Mouse (Mus musculus): ENCODE data around the gene Shcbp1l.

DNA sequence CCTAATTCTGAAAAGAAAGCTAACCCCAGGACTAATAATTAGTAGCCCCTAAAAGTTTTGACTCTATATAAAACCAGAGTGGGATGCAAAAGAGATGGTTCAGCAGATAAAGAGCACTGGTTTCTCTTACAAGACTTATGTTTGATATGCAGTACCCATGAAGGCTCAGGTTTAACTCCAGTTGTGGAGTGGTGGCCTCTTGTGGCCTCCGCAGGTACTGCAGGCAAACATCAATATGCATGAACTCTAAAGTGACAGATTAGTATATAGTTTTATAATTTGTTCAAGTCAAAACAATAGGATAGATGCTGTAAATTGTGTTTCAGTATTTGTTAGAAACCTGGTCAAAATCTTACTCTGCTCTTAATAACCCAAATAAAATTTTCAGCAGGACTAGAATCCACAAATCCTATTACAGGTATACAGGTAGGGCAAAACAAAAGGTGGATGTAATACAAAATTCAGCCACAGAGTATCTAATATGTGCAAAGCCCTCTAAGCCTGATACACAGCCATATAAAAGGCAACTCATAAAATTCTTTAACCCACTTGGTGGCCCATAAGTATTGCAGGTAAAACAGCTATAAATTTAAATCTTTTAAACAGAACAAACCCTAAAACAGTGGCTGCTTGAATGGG lies 55.5 kb downstream of the Shcbp1l start:
- TF ChIP-seq CTCF (IDR thresholded peaks at IDR 0.05; ENCODE audit: extremely low read depth, insufficient read depth, insufficient read length, insufficient replicate concordance) = peak; percentile 47; the same call in 1 of the 2 replicates
- no peak for TF ChIP-seq POLR2A (IDR thresholded peaks at IDR 0.05; ENCODE audit: low read depth, low read length)

Measured in spleen, adult 2 months (tissue).